Mouse (Mus musculus) liver, embryonic 14.5 days (tissue): Measurements from ENCODE around the gene Prdm12.

Experiments used
- CTCF ChIP-seq: IDR thresholded peaks from 2 replicates; pipeline ENCODE4 v1.5.1; 2016; ENCODE audit warnings: antibody characterized with exemption, low read depth, control low read depth
- EP300 ChIP-seq: IDR thresholded peaks from 2 replicates; pipeline ENCODE4 v1.6.1; 2016; ENCODE audit warnings: antibody characterized with exemption, low read depth

- TF ChIP-seq CTCF (no peak), EP300 (no peak)
Observed at GRCm38 (mm10) chr2:31636138-31636741, 3.6 kb upstream of the Prdm12 start.
